Mouse (Mus musculus) midbrain, embryonic 14.5 days (tissue): Measurements from ENCODE around the gene Kcnv2. TPM values are rescaled to one million over a fixed set of nuclear protein-coding genes. Genes with fewer than 3 reads are reported as not detected.

ENCODE experiments used
- ATAC-seq: fragments of 200-750 bp; cut with Nextera tagmentation; 2 replicates; pipeline ENCODE4 v1.8.0; 2017; ENCODE audit warnings: moderate number of reproducible peaks, moderate library complexity; ENCODE audit not compliant: low FRiP score, low TSS enrichment
- DNase-seq: peaks from one replicate; pipeline ENCODE4 v3.0.0-alpha.2; 2015
- H3K27ac ChIP-seq: fragments of 300-500 bp; sonication (generic); replicated peaks from 2 replicates; pipeline ENCODE4 v1.5.1; 2014; ENCODE audit warnings: mild to moderate bottlenecking, low read depth, low read length, moderate library complexity
- H3K27me3 ChIP-seq: fragments of 300-500 bp; sonication (generic); 2 replicates; pipeline ENCODE4 v1.6.1; 2014; ENCODE audit warnings: low read length, control low read depth, mixed read lengths; ENCODE audit not compliant: control insufficient read depth, insufficient read depth
- H3K36me3 ChIP-seq: fragments of 300-500 bp; sonication (generic); 2 replicates; pipeline ENCODE4 v1.6.1; 2014; ENCODE audit warnings: low read length, control low read depth; ENCODE audit not compliant: control insufficient read depth, insufficient read depth
- H3K4me1 ChIP-seq: fragments of 300-500 bp; sonication (generic); 2 replicates; pipeline ENCODE4 v1.6.1; 2014; ENCODE audit warnings: mild to moderate bottlenecking, antibody characterized with exemption, low read length, control low read depth; ENCODE audit not compliant: control insufficient read depth, insufficient read depth
- H3K4me2 ChIP-seq: fragments of 300-500 bp; sonication (generic); 2 replicates; pipeline ENCODE4 v1.6.1; 2014; ENCODE audit warnings: mild to moderate bottlenecking, low read length, moderate library complexity
- H3K4me3 ChIP-seq: fragments of 300-500 bp; sonication (generic); replicated peaks from 2 replicates; pipeline ENCODE4 v1.5.1; 2014; ENCODE audit warnings: low read depth, low read length
- H3K9ac ChIP-seq: fragments of 300-500 bp; sonication (generic); replicated peaks from 2 replicates; pipeline ENCODE4 v1.6.1; 2014; ENCODE audit warnings: mild to moderate bottlenecking, low read length, moderate library complexity
- H3K9me3 ChIP-seq: fragments of 300-500 bp; sonication (generic); 2 replicates; pipeline ENCODE4 v1.6.1; 2016; ENCODE audit warnings: low read length, control low read depth, mixed read lengths; ENCODE audit not compliant: control insufficient read depth
- WGBS: fragments of 180-500 bp; shearing (Covaris S2); extraction: QIAGEN DNeasy Blood & Tissue Kit; methylation state at CpG from one replicate; pipeline ENCODE4 v1.1.7; 2014; 5-methylcytosine and 5-hydroxymethylcytosine counted together
- polyA plus RNA-seq: library from polyadenylated mRNA; unstranded; fragments of >200 nt; fragmentation: Nextera tagmentation; extraction: Ambion mirVana; gene quantifications from 2 replicates; pipeline ENCODE4 v1.2.1, GENCODE M21; 2014

The Kcnv2 gene
- polyA plus RNA-seq, 1 experiment from 2014 or later = 0.07 TPM

DNA sequence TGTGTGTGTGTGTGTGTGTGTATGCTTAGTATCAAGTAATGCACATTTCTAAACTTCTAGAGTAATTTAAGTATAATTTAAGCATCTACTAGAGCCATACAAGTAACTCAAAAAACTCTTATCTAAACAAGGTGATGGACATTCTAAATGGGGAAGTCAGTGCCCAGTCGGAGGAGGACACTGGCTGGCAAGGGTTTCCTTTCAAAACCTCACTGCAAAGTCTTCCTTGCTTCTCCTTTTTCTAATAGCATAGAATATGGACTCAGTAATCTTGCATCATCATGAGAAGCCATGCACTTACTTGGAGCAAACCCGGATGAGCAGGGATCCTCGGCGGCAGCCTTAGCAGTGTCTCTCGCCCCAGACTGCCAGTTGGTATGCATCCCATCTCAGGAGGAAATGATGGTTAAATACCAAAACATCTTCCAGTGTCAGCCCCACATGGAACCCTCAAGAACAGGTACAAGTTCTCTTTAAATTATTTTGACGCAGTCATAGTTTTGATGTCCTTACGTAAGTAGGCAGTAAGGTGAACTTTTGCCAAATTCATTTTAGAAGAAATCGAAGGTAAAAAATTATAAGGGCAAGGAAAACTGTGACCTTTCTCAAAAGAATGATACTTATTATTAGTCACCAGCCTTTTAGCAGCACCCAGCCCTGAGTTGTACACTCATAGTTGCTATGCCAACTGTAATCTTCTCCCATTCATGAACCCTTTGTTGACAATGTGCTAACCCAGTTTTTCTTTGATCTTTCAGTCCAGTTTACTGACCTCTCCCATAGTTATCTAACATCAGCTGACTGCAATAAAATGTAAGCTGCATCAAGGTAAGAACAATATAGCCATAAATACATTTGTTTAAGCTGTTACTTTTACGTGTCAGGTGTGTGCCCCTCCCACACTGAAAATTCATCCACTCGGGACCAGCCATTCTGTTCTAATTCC lies 5.8 kb upstream of the Kcnv2 start:
- Histone ChIP-seq H3K9me3 (no peaks in the 10 kb centered on the region), H3K36me3 (no peaks in the 10 kb centered on the region), H3K4me2 (no peak overlapping the region), H3K27ac (no peak overlapping the region), H3K27me3 (no peaks in the 10 kb centered on the region), H3K4me1 (no peaks in the 10 kb centered on the region), H3K9ac (no peak overlapping the region), H3K4me3 (no peak overlapping the region)
- WGBS = 85% methylated on average over 10 of the region's 10 CpGs
- no peak for DNase-seq
- ATAC-seq = no peak

DNA sequence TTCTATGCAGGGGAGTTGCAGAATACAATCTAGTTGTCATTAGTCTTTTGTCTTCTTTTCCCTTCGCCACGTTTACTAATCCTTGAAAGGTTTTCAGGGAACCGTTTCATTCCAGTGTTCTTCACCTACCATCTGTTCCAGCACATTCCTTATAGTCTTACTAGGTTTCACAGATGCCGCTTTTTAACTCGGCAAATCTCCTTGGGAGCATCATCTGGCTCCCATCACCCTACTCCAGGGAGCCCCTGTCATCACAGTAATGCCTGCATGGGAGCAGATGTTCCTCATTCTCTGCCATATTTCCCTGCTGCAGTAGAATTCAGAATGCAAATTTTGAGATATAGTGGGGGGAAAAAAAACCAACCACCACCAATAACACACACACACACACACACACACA lies 5.1 kb upstream of the Kcnv2 start:
- peak; percentile 11 for DNase-seq
- Histone ChIP-seq H3K4me1 (no peaks in the 10 kb centered on the region), H3K4me3 (no peak overlapping the region), H3K27me3 (no peaks in the 10 kb centered on the region), H3K9ac (no peak overlapping the region), H3K4me2 (no peak overlapping the region), H3K27ac (no peak overlapping the region), H3K36me3 (no peaks in the 10 kb centered on the region), H3K9me3 (no peaks in the 10 kb centered on the region)
- ATAC-seq = no peak
- 47% methylated on average over 5 of the region's 5 CpGs for WGBS

DNA sequence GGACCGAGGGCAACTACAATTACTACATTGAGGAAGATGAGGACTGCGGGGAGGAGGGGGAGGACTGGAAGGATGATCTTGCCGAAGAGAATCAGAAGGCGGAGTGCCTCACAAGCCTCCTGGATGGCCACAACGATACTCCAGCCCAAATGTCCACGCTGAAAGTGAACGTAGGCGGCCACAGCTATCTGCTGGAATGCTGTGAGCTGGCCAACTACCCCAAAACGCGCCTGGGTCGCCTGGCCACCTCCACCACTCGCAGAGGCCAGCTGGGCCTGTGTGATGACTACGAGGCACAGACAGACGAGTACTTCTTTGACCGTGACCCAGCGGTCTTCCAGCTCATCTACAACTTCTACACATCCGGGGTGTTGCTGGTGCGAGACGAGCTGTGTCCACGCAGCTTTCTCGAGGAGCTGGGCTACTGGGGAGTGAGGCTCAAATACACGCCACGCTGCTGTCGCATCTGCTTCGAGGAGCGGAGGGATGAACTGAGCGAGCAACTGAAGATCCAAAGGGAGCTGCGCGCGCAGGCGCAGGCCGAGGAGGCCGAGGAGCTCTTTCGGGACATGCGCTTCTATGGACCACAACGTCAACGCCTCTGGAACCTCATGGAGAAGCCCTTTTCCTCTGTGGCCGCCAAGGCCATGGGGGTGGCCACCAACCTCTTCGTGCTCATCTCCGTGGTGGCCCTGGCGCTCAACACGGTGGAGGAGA lies 681 bp downstream of the Kcnv2 start:
- DNase-seq (no peak), ATAC-seq (no peak)
- Histone ChIP-seq H3K27ac (no peak overlapping the region), H3K27me3 (no peaks in the 10 kb centered on the region), H3K4me2 (no peak overlapping the region), H3K9ac (no peak overlapping the region), H3K4me1 (no peaks in the 10 kb centered on the region), H3K4me3 (no peak overlapping the region), H3K36me3 (no peaks in the 10 kb centered on the region), H3K9me3 (no peaks in the 10 kb centered on the region)
- WGBS = 96% methylated on average over 42 of the region's 42 CpGs

DNA sequence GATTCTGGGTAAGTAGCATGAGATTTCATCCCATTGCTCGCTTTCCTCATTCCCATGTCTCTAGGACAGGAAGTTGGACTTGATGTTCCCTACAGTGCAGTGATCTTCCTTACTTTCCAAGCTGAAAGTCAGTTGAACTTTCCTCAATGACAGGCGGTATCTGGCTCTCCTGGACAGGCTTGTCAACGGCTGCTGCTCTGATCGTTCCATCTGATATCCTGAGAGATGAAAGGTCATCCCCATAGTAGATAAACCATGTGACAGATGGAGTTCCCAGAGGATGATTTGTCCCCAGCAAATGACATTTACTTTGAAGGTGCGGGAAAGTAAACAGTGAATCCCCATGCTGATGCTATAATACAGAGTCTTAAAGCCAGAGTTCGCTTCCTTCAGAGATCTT lies 3.2 kb downstream of the Kcnv2 start:
- ATAC-seq (no peak), DNase-seq (no peak)
- Histone ChIP-seq H3K9me3 (no peaks in the 10 kb centered on the region), H3K4me3 (no peak overlapping the region), H3K27ac (no peak overlapping the region), H3K36me3 (no peaks in the 10 kb centered on the region), H3K4me1 (no peaks in the 10 kb centered on the region), H3K9ac (no peak overlapping the region), H3K4me2 (no peak overlapping the region), H3K27me3 (no peaks in the 10 kb centered on the region)
- WGBS = 78% methylated on average over 6 of the region's 6 CpGs

DNA sequence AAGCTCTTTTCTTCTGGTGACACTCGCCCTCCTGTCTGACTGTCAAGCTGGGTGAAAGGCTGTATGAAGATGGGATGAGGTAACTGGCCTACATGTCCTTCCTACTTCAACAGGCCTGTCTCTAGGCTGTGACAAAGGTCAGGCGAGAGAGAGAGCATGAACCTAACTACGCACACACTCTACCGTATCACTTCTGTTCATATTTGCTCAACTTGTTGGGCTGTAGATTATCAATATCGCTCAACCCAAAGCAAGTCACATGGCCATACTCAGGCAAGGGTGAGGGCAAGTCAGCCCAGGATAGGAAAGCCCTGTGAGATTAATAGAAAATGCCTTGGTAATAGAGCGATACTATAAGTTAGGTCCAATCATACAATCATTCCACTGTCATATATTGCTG lies 5.2 kb downstream of the Kcnv2 start:
- H3K4me2 ChIP-seq = no peak overlapping the region
- no peaks in the 10 kb centered on the region for H3K27me3 ChIP-seq
- no peak overlapping the region for H3K27ac ChIP-seq
- no peaks in the 10 kb centered on the region for H3K9me3 ChIP-seq
- H3K9ac ChIP-seq = no peak overlapping the region
- no peak for ATAC-seq
- no peak for DNase-seq
- no peaks in the 10 kb centered on the region for H3K36me3 ChIP-seq
- no peaks in the 10 kb centered on the region for H3K4me1 ChIP-seq
- 96% methylated on average over 6 of the region's 6 CpGs for WGBS
- no peak overlapping the region for H3K4me3 ChIP-seq

DNA sequence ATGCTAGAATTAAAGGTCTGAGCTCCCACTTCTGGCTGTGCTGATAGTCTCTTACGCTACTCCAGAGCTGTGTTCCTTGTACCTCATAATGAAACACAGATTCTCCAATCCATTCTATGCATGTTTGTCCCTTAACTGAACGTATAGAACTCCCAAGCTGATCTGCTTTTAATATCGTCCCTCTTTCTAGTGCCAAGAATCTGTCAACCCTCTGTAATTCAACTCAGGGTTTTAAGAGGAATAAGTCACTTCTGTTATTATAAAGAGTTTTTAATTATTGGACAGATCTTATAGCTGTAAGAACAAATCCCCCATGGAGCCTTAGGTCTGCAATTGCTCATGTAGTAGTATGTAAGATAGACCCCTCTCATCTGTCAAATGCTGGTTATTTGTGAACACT lies 5.8 kb downstream of the Kcnv2 start:
- Histone ChIP-seq H3K27ac (no peak overlapping the region), H3K4me3 (no peak overlapping the region), H3K9ac (no peak overlapping the region), H3K27me3 (no peaks in the 10 kb centered on the region), H3K36me3 (no peaks in the 10 kb centered on the region), H3K4me2 (no peak overlapping the region), H3K4me1 (no peaks in the 10 kb centered on the region), H3K9me3 (no peaks in the 10 kb centered on the region)
- WGBS = 86% methylated on average over 3 of the region's 3 CpGs
- ATAC-seq = no peak
- DNase-seq = no peak

DNA sequence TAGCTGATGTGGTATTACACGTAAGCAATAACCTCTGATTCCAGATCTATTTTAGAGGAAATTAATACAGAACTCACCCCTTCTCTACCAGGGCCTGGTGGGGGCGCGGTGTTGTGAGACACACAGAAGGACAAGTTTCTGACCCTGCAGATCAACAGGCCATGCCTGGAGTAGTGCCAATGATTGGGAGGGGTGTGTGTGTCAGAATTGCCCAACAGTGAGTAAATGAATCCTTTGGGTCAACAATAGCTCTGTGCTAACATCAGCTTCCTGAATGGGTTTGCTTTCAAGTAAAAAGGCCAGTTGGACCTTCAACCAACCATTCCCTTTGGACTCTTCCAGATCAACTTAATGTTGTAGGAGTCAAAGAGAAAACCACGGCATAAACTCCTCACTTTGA lies 6.3 kb downstream of the Kcnv2 start:
- H3K4me3 ChIP-seq = no peak overlapping the region
- no peaks in the 10 kb centered on the region for H3K9me3 ChIP-seq
- H3K27ac ChIP-seq = no peak overlapping the region
- WGBS = 90% methylated on average over 4 of the region's 4 CpGs
- no peak overlapping the region for H3K9ac ChIP-seq
- H3K36me3 ChIP-seq = no peaks in the 10 kb centered on the region
- no peak overlapping the region for H3K4me2 ChIP-seq
- no peaks in the 10 kb centered on the region for H3K4me1 ChIP-seq
- ATAC-seq (no peak), DNase-seq (no peak)
- no peaks in the 10 kb centered on the region for H3K27me3 ChIP-seq

DNA sequence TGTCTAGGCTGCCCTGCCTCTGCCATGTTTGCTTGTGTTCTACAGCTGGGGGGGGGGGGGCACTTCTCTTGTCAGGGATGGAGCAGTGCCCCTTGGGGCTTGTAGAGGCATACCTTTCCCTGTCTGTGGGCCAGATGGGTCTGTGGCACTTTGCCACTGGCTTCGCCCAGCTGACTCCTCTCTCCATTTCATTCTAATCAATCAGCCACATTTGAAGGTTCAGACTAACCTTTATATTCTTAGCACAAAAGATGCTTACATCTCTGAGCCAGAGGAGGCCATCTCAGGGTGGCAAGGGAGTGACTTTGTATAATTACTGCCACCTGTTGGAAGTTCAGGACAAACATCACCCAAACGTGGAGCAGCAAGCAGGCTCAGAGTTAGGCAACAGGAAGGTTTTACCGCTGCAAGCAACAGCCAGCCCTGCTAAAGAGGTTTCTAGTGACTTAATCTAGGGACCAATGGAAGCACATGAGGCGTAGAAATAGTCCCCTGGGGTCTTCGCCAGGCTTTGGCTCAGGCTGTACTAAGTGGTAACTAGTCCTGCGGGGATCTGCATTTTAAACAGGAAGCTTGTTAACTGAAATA lies 9.9 kb downstream of the Kcnv2 start:
- H3K9ac ChIP-seq = no peak overlapping the region
- H3K36me3 ChIP-seq = no peaks in the 10 kb centered on the region
- no peaks in the 10 kb centered on the region for H3K9me3 ChIP-seq
- 53% methylated on average over 6 of the region's 6 CpGs for WGBS
- no peaks in the 10 kb centered on the region for H3K27me3 ChIP-seq
- DNase-seq (peak; percentile 23), ATAC-seq (no peak)
- no peak overlapping the region for H3K4me2 ChIP-seq
- no peak overlapping the region for H3K4me3 ChIP-seq
- H3K4me1 ChIP-seq = no peaks in the 10 kb centered on the region
- H3K27ac ChIP-seq = no peak overlapping the region
